Mouse (Mus musculus) CD4-positive, CD25-positive, alpha-beta regulatory T cell, adult 4 months (primary cell): ENCODE data around the gene Nol10. TPM values are rescaled to one million over a fixed set of nuclear protein-coding genes. Genes with fewer than 3 reads are reported as not detected.

Source experiments
- ATAC-seq: one replicate; pipeline ENCODE4 v1.8.0; 2017
- polyA plus RNA-seq, 2 experiments: library from polyadenylated mRNA; unstranded; fragments of 100-300 nt; shearing (Covaris generic); gene quantifications; one replicate each; pipeline ENCODE4 v1.2.1; 2017

Gene Nol10
- 10 to 100 TPM; 29.4 to 39.4 TPM for polyA plus RNA-seq

GRCm38 (mm10) chr12:17348048-17349036 is at the start of gene Nol10:
TSS of gene Nol10 (plus strand) at chr12:17348458.
- peak; percentile 98 for ATAC-seq

DNA sequence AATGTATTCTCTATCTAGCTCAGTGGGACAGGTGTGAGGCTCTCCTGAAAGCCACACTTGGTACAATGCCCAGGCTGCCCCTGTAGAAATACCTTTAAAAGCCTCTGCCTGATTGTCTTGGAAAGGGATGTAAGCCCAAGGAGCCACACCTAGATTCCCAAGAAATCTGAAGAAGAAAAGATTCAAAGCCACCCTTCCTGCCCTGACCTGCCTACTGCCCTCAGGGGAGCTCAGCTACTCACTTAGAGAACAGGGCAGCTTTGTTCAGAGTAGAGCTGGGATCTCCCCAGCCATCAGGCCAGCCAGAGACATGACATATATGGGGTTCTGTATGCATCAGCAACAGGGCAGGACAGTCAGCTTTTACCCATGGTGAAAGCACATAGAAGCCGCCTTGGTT is 48.4 kb upstream of the Nol10 start:
- no peak for ATAC-seq

GRCm38 (mm10) chr12:17305445-17305844 is 42.8 kb upstream of the Nol10 start:
- no peak for ATAC-seq

DNA sequence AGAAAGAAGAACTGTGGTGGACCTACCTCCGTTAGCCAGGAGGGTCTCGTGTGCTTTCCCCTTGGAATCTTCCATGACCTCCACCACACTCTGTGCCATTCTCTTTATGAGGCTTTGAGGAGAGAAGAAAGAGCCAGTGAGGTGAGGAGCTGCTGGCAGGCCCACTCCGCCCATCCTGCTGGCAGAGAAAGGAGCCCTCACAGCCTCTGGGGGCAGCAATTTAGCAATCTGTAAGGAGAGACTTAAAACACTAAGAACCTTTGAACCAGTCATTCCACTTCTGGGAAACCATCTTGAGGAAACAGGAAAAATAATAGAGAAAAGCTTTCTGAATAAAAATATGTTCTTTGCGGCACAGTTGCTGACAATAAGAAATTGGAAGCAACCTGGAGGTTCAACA is 40.0 kb upstream of the Nol10 start:
- no peak for ATAC-seq

GRCm38 (mm10) chr12:17310852-17311839 is 37.1 kb upstream of the Nol10 start:
- ATAC-seq, result no peak

- ATAC-seq, result no peak
These were observed 32.2 kb upstream of the Nol10 start for GRCm38 (mm10) chr12:17316096-17316495.

DNA sequence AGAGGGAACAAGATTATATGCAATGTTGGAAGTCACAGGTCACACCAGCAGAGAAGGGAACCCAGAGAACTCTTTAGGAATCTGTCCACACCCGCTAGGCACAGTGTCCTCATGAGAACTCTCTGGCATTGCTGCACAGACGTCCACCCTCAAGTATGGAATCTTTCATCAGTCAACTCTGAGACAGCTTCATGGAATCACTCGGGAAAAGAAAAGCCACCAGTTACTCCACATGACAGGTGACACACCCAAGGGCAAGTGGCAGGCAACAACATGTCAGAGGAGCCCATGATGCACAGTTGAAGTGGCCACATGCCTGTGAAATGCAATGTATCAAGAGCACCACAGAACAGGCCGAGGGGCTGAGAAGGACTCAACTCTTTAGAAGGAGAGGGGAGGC is 30.3 kb upstream of the Nol10 start:
- no peak for ATAC-seq

DNA sequence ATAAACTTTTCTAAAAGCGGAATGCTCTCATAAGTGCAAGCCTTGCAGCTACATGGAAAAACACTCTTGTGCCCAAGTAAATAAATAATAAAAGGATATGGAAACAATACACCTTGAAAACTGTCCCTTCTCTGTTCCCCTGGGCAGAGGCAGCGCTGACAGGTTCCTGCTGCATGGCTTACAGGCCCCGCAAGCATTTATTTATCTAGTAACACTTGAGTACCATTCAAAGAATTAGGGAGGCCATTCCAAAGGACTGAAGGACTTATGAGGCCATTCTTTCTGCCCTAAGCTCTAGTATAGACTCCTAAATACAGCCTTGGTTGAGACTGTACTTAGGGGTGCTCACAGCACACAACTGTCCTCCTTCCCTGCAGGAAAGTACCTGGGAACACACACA is 29.8 kb upstream of the Nol10 start:
- ATAC-seq, result no peak

GRCm38 (mm10) chr12:17324549-17325470 is 23.4 kb upstream of the Nol10 start:
- no peak for ATAC-seq

GRCm38 (mm10) chr12:17329259-17329658 is 19.0 kb upstream of the Nol10 start, which contains the start of gene Atp6v1c2:
TSS of gene Atp6v1c2 (minus strand) at chr12:17329359.
- no peak for ATAC-seq

DNA sequence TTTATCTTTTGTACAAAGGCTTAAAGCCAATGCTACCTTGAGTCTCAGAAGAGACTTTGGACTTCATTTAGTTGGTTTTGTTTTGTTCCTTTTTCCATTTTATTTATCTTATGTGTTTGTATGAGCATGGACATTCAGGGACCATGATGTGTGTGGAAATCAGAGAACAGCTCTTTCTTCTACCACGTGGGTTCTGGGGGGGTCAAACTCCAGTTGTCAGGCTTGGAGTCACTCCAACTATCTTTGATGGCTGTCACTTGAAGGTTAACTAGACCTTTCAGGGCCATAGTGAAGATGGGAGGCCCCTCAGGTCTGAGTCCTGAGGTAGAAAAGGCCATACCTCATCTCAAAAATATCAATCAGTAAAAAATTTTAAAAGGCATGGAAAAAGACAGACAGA is 14.8 kb upstream of the Nol10 start:
- ATAC-seq, result no peak

- ATAC-seq, result no peak
These were observed 9.9 kb upstream of the Nol10 start for GRCm38 (mm10) chr12:17338338-17338737.

- no peak for ATAC-seq
These were observed 8.9 kb upstream of the Nol10 start for GRCm38 (mm10) chr12:17339114-17339905.

- ATAC-seq, result peak; percentile 16
These were observed 771 bp upstream of the Nol10 start for GRCm38 (mm10) chr12:17347327-17348047.

- ATAC-seq, result no peak
These were observed 1.8 kb downstream of the Nol10 start for GRCm38 (mm10) chr12:17350106-17350505.

DNA sequence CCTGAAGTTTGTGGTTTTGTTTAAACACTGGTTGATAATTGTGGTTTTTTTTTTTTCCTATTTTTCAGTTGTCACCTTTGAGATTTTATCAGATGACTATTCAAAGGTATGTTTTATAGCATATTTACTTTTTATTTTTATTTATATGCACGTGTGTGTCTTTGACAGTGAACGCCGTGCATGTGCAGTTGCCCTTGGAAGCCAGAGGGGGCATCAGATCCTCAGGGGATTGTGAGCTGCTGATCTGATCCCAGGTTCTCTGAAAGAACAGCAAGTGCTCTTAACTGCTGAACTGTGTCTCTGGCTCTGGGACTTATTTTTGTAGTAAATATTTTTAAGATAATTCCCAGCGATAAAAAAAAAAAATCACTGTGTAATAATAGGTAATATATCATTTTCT is 8.6 kb downstream of the Nol10 start:
- no peak for ATAC-seq

DNA sequence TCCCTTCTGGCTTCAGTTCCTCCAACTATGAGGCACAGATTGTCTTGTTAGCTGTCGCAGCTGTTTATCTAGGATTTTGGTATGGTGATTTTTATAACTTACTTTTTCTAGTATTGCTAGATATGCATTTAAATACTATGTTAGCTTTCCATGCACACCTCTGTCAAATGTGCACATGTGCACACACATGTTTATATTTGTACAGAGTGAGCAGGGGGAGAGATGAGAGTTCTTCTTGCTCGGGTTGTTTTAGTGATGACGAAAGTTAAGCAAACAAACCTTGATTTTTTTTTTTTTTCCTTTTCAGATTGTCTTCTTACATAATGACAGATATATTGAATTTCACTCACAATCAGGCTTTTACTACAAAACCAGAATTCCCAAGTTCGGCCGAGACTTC is 9.5 kb downstream of the Nol10 start:
- no peak for ATAC-seq

DNA sequence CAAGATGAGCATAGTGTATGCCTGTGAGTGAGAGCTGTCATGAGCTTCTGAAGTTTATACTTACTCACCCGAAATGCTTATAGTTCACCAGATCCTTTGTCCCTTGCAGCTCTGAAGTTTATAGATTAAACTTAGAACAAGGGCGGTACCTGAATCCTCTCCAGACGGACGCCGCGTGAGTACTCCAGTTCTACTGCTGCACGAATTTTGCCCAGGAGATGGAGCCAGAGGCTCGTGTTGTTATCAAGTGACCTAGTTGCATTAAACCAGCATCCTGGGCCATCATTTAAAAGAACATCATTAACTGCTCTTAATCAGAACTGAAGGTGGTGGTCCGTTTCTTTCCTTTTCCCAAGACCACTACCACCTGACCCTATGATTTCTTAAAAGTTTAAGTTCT is 10.7 kb downstream of the Nol10 start:
- no peak for ATAC-seq

- no peak for ATAC-seq
These were observed 11.8 kb downstream of the Nol10 start for GRCm38 (mm10) chr12:17360104-17360503.

DNA sequence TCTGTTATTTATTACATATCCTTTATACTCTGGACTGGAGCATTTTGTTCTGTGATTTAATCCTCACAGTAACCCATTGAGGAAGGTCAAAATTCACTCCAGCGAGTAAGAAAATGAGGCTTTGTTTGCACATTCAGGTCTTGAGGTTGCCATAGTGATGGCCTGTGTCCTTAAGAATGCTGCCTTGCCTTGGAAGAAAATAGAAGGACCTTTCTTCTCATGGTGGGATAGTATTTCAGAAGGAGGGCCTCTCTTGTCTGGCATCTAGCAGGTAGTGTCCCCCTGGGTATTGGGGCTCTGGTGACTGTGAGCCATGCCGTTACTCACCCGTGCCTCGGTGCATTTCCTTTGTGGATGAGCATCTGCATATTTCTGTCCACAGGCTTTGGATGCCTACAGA is 12.4 kb downstream of the Nol10 start:
- no peak for ATAC-seq
